Mouse (Mus musculus) brain, embryonic 18.5 days (tissue): ENCODE data around the gene Pigr.

Experiments
- DNase-seq: peaks from one replicate; pipeline ENCODE4 v3.0.0-alpha.2; 2012; ENCODE audit warnings: low read depth, low spot score

Gene Pigr

GRCm38 (mm10) chr1:130826448-130826847 lies at the start of gene Pigr:
TSS of gene Pigr (plus strand) at chr1:130826684.
- no peak for DNase-seq

- DNase-seq = no peak
Measured at GRCm38 (mm10) chr1:130779867-130780266, 46.6 kb upstream of the Pigr start.

GRCm38 (mm10) chr1:130784054-130784453 lies 42.4 kb upstream of the Pigr start:
- DNase-seq = peak; percentile 2

GRCm38 (mm10) chr1:130787001-130787400 lies 39.5 kb upstream of the Pigr start:
- DNase-seq = no peak

- no peak for DNase-seq
Measured at GRCm38 (mm10) chr1:130789512-130790451, 36.7 kb upstream of the Pigr start.

DNA sequence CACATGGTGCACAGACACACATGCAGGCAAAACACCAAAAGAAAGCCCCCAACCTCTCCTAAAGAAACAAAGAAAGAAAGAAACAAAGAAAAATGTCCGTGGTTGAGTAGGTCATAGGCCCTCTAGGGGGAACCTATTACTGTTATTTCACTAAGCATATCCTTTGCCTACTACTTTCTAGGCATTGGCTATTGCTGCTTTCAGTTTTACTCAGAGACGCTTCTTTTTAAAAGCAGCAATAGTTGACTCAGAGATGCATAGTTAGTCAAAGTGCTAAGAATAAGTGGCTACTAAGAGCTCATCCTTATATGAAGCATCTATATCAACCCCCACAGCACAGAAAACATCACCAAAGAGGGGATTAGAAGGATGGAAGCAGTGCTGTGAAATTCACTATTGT lies 31.2 kb upstream of the Pigr start:
- DNase-seq = no peak

GRCm38 (mm10) chr1:130796967-130797684 lies 29.4 kb upstream of the Pigr start:
- DNase-seq = no peak

DNA sequence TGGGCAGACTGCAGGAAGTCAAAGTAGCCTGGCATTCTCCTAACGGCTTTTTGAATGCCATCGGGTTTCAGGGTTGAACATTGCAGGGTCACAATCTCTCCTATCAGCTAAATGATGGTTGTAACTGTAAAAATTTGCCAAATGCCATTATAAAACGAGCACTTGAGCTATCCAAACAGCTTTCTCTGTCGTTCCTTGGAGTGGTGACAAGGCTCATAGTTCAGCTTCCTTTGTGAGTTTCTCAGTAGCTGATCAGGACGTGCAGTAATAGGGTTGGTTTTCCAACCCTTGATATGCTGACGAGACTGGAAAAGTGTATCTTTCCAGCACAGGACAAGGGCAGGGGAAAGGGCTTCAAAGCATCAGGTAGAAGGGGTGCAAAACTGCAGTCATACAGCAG lies 28.4 kb upstream of the Pigr start:
- no peak for DNase-seq

GRCm38 (mm10) chr1:130798551-130798950 lies 27.9 kb upstream of the Pigr start:
- DNase-seq = no peak

DNA sequence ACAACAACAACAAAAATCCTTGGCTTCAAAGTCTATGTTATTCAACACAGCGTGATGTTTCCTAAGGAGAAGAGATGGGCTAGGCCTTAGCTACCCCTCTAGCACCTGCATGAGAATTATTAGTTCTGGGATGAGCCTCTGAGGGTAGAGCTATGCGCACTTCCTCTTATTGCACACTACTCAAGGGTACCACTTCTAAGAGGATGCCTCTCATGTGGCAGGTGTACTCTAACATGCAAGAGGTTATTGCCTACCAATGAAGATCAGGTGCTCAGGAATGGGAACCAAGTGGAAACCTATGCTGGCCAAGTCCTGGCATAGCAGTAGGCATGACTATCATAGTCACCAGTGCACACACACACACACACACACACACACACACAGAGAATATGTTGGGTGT lies 27.1 kb upstream of the Pigr start:
- DNase-seq = no peak

- no peak for DNase-seq
Measured at GRCm38 (mm10) chr1:130800602-130801001, 25.9 kb upstream of the Pigr start, which contains the start of gene Fcamr. TSS of gene Fcamr (plus strand) at chr1:130800902.

- no peak for DNase-seq
Measured at GRCm38 (mm10) chr1:130801511-130801910, 25.0 kb upstream of the Pigr start.

DNA sequence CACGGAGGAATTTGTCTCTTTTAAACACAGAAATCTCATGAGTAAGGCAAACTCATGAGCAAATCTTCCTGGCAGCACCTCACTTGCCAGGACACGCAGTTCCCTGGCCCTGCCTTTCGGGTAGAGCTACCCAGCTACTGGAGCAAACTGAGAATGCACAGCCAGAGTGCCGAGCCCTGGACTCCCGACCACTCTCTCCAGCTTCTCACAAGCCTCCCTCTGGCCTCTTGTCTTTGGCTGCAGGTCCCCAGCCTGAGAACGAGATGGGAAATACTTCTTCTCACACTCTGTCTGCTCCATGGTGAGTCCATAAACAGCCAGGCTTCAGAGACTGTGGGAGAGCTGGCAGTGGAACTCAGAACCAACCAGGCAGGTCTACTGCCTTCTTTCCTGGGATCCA lies 23.5 kb upstream of the Pigr start:
- DNase-seq = no peak

DNA sequence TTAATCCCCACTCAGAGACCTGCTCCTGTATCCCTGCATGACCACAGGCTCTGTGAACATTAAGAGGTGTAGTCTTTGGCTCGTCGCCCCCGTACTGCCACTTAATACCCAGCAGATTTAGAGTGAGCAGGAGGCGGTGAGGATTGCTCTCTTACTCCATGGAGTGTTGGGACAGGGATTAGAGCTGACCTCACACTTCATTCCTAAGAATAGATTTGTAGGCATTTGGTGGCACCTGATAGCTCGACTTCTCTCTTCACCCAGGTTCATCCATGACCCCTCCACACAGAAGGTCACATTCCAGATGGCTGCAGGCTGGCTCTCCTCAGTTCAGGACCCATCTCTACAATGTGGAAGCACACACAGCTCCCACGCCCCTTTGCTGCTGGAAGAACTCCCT lies 22.2 kb upstream of the Pigr start:
- no peak for DNase-seq

- DNase-seq = no peak
Measured at GRCm38 (mm10) chr1:130810906-130811305, 15.6 kb upstream of the Pigr start.

- no peak for DNase-seq
Measured at GRCm38 (mm10) chr1:130811316-130811715, 15.2 kb upstream of the Pigr start.

DNA sequence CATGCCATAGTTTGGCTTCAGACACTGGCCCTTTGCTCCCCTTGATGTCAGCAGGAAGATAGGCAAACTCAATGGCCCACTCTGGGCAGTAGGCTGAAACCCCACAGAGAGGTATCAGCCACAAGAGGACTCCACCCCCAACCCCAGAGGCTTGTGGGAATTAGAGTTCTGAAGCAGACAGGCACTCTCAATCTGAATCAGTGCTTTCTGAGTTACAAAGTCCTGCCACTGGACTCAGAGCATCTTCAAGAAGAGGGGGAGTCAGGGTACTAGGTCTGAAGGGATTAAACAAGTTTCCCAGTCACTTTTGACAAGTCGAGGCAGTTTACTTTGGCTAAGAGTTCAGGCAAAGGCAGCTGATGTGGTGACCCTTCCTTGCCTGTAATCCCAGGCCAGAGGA lies 6.7 kb upstream of the Pigr start:
- DNase-seq = no peak

DNA sequence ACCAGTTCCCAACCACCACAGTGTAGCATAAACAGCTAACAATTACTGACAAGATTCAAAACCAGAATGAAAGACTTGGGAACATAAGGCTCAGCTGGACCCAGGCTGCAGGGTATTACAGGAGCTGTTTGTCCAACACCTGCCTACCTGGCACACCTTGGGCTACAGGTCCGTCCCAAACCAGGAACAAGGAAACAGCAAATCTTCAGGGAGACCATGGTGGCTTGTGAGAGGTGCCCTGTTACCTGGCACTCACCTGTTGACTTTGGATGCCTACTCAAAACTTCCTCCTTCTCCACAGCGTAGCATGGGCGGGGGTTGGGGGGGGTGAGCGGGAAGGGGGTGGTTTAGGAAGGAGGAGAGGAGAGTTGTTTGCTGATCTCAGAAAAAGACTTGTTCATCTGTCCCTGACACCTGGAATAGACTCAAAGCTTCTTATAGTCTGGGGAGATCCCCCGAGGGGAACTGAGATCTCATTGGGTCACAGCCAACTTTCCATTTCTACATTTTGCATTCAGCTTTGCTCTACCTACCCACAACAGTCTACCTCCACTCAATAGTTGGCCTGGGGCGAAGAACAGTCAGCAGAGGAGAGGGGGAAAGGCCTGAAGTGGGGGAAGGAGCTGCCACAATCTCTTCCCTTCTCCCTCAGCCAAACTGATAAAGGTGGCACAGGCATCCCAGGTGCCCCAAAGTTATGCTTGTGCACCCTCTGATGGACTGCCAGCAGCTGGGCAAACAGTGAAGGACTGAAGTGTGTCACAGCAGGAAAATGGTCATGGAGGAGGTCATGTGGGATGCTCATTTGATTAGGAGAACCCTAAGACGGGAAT lies 6.0 kb upstream of the Pigr start:
- DNase-seq = no peak

DNA sequence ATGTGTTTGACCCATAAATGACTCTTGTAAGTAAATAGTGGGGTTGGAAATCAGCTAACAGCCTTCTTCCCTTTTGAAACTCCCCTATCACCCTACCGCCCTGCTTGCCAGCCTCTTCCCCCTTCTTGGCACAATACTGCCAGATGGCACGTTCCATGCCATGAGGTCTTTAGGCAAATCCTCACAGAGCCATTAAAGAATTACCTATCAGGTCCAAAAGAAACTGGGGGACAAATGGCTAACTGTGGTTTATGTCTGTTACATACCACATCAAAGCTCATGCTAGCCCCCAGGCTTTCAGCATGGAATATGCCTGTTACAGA lies 5.4 kb upstream of the Pigr start:
- no peak for DNase-seq

DNA sequence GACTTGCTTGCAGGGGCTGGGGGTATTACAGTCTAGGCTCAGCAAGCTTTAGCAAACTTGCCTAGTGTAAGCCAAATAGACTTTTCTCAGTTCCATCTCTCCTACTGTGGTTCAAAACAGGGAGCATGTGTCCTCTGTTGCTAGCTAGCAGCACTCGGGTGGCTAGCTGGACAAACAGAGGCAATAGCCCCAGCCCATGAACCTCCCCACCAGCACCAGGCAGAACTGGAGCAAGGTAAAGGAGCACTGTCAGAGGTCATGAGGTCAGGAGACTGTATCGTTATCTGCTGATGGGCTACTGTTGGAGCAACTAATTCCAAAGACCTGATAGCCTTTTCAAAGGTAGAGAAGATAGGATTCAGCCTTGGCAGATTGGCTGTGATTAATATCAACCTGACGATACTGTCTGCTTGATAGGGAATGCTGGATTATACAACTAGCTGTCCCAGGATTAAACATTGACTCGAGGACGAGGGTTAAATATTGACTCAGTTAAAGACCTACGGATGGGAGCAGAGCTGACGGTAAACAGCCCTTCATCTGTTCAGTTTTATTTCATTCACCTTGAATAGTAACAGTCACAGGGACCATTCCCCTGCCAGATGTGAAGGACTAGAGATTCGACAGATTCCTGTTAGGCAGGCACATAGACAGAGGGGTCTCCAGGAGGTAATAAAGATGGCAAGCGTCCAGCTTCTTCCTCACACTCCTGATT lies 4.4 kb upstream of the Pigr start:
- no peak for DNase-seq

GRCm38 (mm10) chr1:130828656-130829055 lies 2.2 kb downstream of the Pigr start:
- no peak for DNase-seq
